Mouse (Mus musculus): ENCODE measurements around the gene Actc1. TPM values are rescaled to one million over a fixed set of nuclear protein-coding genes. Genes with fewer than 3 reads are reported as not detected.
A peak's percentile ranks its signal among the peaks of the same experiment; 100 is the strongest.

Gene Actc1
- polyA plus RNA-seq, 1 experiment from 2014 or later: 1.4 TPM

DNA sequence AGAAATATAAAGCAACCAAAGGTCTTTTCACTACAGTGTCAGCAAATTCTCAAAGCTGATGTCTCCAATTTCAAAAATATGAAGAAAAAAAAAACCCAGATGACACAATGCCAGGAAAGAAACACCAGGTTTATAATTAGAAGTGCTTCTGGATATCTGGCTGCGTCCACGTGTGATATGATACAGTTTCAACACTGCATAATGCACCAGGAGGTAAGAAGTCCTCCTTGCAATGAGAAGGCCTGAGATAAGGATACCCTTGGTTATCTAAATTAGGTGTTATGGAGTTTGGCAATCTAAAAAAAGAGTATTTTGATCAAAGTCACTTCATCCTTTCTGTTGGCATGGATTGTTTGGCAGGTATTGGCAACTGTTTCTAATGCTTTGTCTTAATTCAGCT is 18.5 kb upstream of the Actc1 start:
- Histone ChIP-seq H3K9me3 (no peaks in the 10 kb centered on the region), H3K27me3 (no peaks in the 10 kb centered on the region), H3K4me2 (no peak overlapping the region), H3K36me3 (no peaks in the 10 kb centered on the region), H3K4me3 (no peak overlapping the region), H3K9ac (no peak overlapping the region), H3K4me1 (replicated peaks) (no peaks in the 10 kb centered on the region), H3K27ac (replicated peaks) (no peak overlapping the region)
- ATAC-seq (ENCODE audit: low FRiP score, low read depth): no peak
- 97% methylated on average over 2 of the region's 2 CpGs for WGBS

GRCm38 (mm10) chr2:114066226-114066625 is 12.9 kb upstream of the Actc1 start:
- Histone ChIP-seq H3K27me3 (no peaks in the 10 kb centered on the region), H3K9ac (no peak overlapping the region), H3K4me3 (no peak overlapping the region), H3K4me1 (replicated peaks) (no peaks in the 10 kb centered on the region), H3K9me3 (no peaks in the 10 kb centered on the region), H3K4me2 (no peak overlapping the region), H3K36me3 (no peaks in the 10 kb centered on the region), H3K27ac (replicated peaks) (no peak overlapping the region)
- WGBS: 82% methylated on average over 3 of the region's 3 CpGs
- ATAC-seq (ENCODE audit: low FRiP score, low read depth): no peak

- Histone ChIP-seq H3K4me2 (no peak overlapping the region), H3K9ac (no peak overlapping the region), H3K36me3 (no peaks in the 10 kb centered on the region), H3K9me3 (no peaks in the 10 kb centered on the region), H3K27ac (replicated peaks) (no peak overlapping the region), H3K27me3 (no peaks in the 10 kb centered on the region), H3K4me3 (no peak overlapping the region), H3K4me1 (replicated peaks) (no peaks in the 10 kb centered on the region)
- ATAC-seq (ENCODE audit: low FRiP score, low read depth): no peak
- 66% methylated on average over 2 of the region's 2 CpGs for WGBS
Observed at GRCm38 (mm10) chr2:114064004-114064403, 10.7 kb upstream of the Actc1 start.

- no peak overlapping the region for H3K27ac ChIP-seq (replicated peaks)
- H3K9ac ChIP-seq: no peak overlapping the region
- H3K4me3 ChIP-seq: no peak overlapping the region
- WGBS: 37% methylated on average over 6 of the region's 6 CpGs
- H3K9me3 ChIP-seq: no peaks in the 10 kb centered on the region
- no peaks in the 10 kb centered on the region for H3K27me3 ChIP-seq
- no peak for ATAC-seq (ENCODE audit: low FRiP score, low read depth)
- no peak overlapping the region for H3K4me2 ChIP-seq
- H3K36me3 ChIP-seq: no peaks in the 10 kb centered on the region
- no peaks in the 10 kb centered on the region for H3K4me1 ChIP-seq (replicated peaks)
Observed at GRCm38 (mm10) chr2:114060071-114060591, 6.8 kb upstream of the Actc1 start.

DNA sequence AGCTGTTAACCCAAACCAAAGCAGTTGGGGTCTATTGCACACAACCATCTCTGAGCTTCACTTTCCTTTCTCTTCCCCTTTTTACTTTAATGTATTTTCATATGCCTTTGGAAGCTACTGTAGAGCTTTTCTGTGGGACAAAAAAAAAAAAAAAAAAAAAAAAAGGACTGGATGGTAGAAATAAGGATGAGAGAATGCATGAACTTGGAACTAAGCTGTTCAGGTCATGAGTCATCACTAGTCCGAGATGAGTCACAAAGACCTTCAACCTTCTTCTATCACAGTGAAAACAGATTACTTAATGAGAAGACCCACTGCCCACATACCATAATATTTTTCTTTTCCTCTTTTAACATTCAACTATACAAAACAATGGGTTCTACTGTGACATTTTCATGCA is 6.3 kb upstream of the Actc1 start:
- Histone ChIP-seq H3K36me3 (no peaks in the 10 kb centered on the region), H3K4me3 (no peak overlapping the region), H3K9ac (no peak overlapping the region), H3K4me2 (no peak overlapping the region), H3K4me1 (replicated peaks) (no peaks in the 10 kb centered on the region), H3K9me3 (no peaks in the 10 kb centered on the region), H3K27ac (replicated peaks) (no peak overlapping the region), H3K27me3 (no peaks in the 10 kb centered on the region)
- 71% methylated on average over 1 of the region's 1 CpGs for WGBS
- ATAC-seq (ENCODE audit: low FRiP score, low read depth): no peak

GRCm38 (mm10) chr2:114058226-114058796 is 5.0 kb upstream of the Actc1 start:
- no peak for ATAC-seq (ENCODE audit: low FRiP score, low read depth)
- 96% methylated on average over 10 of the region's 10 CpGs for WGBS

GRCm38 (mm10) chr2:114057303-114057853 is 4.0 kb upstream of the Actc1 start:
- no peaks in the 10 kb centered on the region for H3K9me3 ChIP-seq
- H3K4me1 ChIP-seq (replicated peaks): no peaks in the 10 kb centered on the region
- WGBS: 39% methylated on average over 10 of the region's 10 CpGs
- H3K36me3 ChIP-seq: no peaks in the 10 kb centered on the region
- H3K4me2 ChIP-seq: 0 out of 2 replicates have a peak overlapping the region, but pooled peaks have one; percentile 3
- H3K27me3 ChIP-seq: no peaks in the 10 kb centered on the region
- H3K9ac ChIP-seq: no peak overlapping the region
- H3K27ac ChIP-seq (replicated peaks): no peak overlapping the region
- peak; percentile 59; the same call in 1 of the 2 replicates for ATAC-seq (ENCODE audit: low FRiP score, low read depth)
- no peak overlapping the region for H3K4me3 ChIP-seq

More at GRCm38 (mm10) chr2:114058226-114058796, 5.0 kb upstream of the Actc1 start:
- no peaks in the 10 kb centered on the region for H3K9me3 ChIP-seq
- H3K4me2 ChIP-seq: no peak overlapping the region
- H3K4me3 ChIP-seq: no peak overlapping the region
- no peaks in the 10 kb centered on the region for H3K27me3 ChIP-seq
- H3K36me3 ChIP-seq: no peaks in the 10 kb centered on the region
- no peak overlapping the region for H3K9ac ChIP-seq
- H3K4me1 ChIP-seq (replicated peaks): no peaks in the 10 kb centered on the region
- H3K27ac ChIP-seq (replicated peaks): no peak overlapping the region

DNA sequence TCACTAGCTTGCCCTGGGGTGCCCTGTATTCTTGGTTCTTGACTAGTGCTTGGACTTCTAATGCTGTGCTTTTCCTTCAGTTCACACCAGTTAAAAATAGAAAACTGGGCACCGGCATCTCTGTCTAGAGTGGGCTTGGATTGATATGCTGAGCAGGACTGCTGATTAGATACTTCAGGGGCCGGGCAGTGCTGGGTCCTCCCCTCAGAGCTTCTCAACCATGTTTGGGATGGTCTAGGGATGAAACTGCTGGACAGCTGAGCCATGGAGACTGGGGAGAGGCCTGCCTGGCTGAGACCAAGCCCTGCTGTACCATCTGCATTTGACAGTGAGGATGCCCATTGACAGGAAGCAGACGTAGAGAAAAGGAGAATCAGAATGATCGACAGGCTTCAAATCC is 781 bp upstream of the Actc1 start:
- Histone ChIP-seq H3K36me3 (no peaks in the 10 kb centered on the region), H3K4me2 (no peak overlapping the region), H3K27me3 (no peaks in the 10 kb centered on the region), H3K4me1 (replicated peaks) (no peaks in the 10 kb centered on the region), H3K9ac (no peak overlapping the region), H3K27ac (replicated peaks) (no peak overlapping the region), H3K4me3 (no peak overlapping the region), H3K9me3 (no peaks in the 10 kb centered on the region)
- ATAC-seq (ENCODE audit: low FRiP score, low read depth): no peak
- 92% methylated on average over 4 of the region's 4 CpGs for WGBS

DNA sequence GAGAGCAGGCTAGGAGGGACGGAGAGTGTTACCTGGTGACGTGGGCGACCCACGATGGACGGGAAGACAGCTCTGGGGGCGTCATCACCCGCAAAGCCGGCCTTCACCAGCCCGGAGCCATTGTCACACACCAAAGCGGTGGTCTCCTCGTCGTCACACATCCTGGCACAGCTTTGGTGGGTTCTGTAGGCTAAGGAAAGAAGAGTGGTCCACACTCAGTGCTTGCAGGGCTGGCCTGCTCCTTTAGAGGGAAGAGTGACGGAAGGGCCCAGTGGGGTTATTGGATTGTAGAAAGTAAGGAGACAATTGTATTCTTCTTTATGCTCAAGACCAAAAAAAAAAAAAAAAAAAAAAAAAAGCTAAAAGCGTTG is 1.5 kb downstream of the Actc1 start:
- Histone ChIP-seq H3K36me3 (no peaks in the 10 kb centered on the region), H3K9me3 (no peaks in the 10 kb centered on the region), H3K4me1 (replicated peaks) (no peaks in the 10 kb centered on the region), H3K9ac (no peak overlapping the region), H3K4me2 (no peak overlapping the region), H3K4me3 (no peak overlapping the region), H3K27me3 (no peaks in the 10 kb centered on the region), H3K27ac (replicated peaks) (no peak overlapping the region)
- WGBS: 92% methylated on average over 14 of the region's 14 CpGs
- ATAC-seq (ENCODE audit: low FRiP score, low read depth): no peak

DNA sequence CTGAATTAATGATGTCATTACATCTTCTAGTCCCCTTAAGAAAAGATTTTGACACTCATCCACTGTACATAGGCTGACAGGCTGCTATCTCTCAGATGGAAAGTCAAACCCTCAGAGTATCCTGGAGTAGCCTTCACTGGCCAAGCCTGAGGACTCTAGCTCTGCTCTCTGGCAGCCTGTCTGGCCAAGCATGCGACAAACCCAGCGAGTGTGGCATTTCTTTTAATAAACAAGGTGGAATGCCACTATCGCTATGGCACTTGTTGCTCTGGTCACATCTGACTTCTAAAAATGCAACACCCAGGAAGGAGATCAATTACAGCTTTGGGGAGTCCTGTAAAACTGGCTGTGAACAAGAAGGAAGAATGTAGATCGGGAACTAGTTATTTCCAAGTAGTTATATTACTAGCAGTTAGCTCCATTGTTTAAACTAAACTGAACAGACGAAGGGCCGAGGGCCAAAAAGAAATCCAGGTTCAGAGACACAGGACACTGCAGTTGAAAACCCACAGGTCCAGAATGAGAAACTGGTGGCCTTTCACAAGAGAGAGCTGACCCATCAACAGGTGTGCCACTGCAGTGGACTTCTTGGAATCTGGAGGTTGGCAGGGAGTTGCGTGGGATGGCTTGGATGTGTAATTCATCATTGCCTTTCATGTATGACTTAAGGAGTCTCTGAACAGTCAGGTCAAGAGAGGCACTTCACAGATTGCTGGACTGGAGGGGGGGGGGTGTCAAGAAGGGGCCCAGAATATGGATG is 2.1 kb downstream of the Actc1 start:
- ATAC-seq (ENCODE audit: low FRiP score, low read depth): no peak
- Histone ChIP-seq H3K4me1 (replicated peaks) (no peaks in the 10 kb centered on the region), H3K27me3 (no peaks in the 10 kb centered on the region), H3K9me3 (no peaks in the 10 kb centered on the region), H3K4me3 (no peak overlapping the region), H3K4me2 (no peak overlapping the region), H3K27ac (replicated peaks) (no peak overlapping the region), H3K9ac (no peak overlapping the region), H3K36me3 (no peaks in the 10 kb centered on the region)
- WGBS: 90% methylated on average over 7 of the region's 7 CpGs

- H3K36me3 ChIP-seq: no peaks in the 10 kb centered on the region
- no peak overlapping the region for H3K27ac ChIP-seq (replicated peaks)
- no peaks in the 10 kb centered on the region for H3K4me1 ChIP-seq (replicated peaks)
- no peaks in the 10 kb centered on the region for H3K27me3 ChIP-seq
- ATAC-seq (ENCODE audit: low FRiP score, low read depth): no peak
- H3K4me2 ChIP-seq: no peak overlapping the region
- no peak overlapping the region for H3K4me3 ChIP-seq
- WGBS: 96% methylated on average over 7 of the region's 7 CpGs
- H3K9me3 ChIP-seq: no peaks in the 10 kb centered on the region
- no peak overlapping the region for H3K9ac ChIP-seq
Observed at GRCm38 (mm10) chr2:114050150-114050549, 3.2 kb downstream of the Actc1 start.

- no peaks in the 10 kb centered on the region for H3K4me1 ChIP-seq (replicated peaks)
- no peak overlapping the region for H3K9ac ChIP-seq
- no peaks in the 10 kb centered on the region for H3K36me3 ChIP-seq
- WGBS: 95% methylated on average over 7 of the region's 7 CpGs
- no peak for ATAC-seq (ENCODE audit: low FRiP score, low read depth)
- H3K9me3 ChIP-seq: no peaks in the 10 kb centered on the region
- no peaks in the 10 kb centered on the region for H3K27me3 ChIP-seq
- H3K4me2 ChIP-seq: no peak overlapping the region
- H3K4me3 ChIP-seq: no peak overlapping the region
- no peak overlapping the region for H3K27ac ChIP-seq (replicated peaks)
Observed at GRCm38 (mm10) chr2:114049372-114049771, 4.0 kb downstream of the Actc1 start.

All from hindbrain, embryonic 15.5 days (tissue).